Mouse (Mus musculus) MEL (cell line): ENCODE results near the gene S100pbp. TPM values are rescaled to one million over a fixed set of nuclear protein-coding genes. Genes with fewer than 3 reads are reported as not detected.
A peak's percentile ranks its signal among the peaks of the same experiment; 100 is the strongest.

Experiments used
- DNase-seq: peaks from one replicate; pipeline ENCODE4 v3.0.0; 2011; ENCODE audit warnings: low read depth, low spot score
- H3K27ac ChIP-seq: 2 replicates; pipeline ENCODE4 v1.5.1; 2012; ENCODE audit warnings: low read depth, mild to moderate bottlenecking, control low read depth, low read length, moderate library complexity; ENCODE audit not compliant: control insufficient read depth
- H3K27me3 ChIP-seq, 2 experiments: fragments of 150-350 bp in 1 of 2; sonication (generic) in 1 of 2; 2 replicates each; pipeline ENCODE4 v1.6.1; 2012; ENCODE audit warnings: low read length in 2 of 2, mild to moderate bottlenecking in 2 of 2, improper control_type of control experiment in 1 of 2, moderate library complexity in 1 of 2; ENCODE audit not compliant: insufficient read depth in 2 of 2, control insufficient read depth in 1 of 2
- H3K36me3 ChIP-seq, 2 experiments: 2 replicates each; pipeline ENCODE4 v1.6.1; 2012 to 2014; ENCODE audit warnings: low read length in 2 of 2, improper control_type of control experiment in 1 of 2, inconsistent platforms in 1 of 2, mild to moderate bottlenecking in 1 of 2; ENCODE audit not compliant: insufficient read depth in 2 of 2, control insufficient read depth in 1 of 2
- H3K4me1 ChIP-seq, 2 experiments: fragments of 150-350 bp in 1 of 2; sonication (generic) in 1 of 2; 2 replicates each; pipeline ENCODE4 v1.6.1; 2012; ENCODE audit warnings: low read length in 2 of 2, improper control_type of control experiment in 1 of 2, mild to moderate bottlenecking in 1 of 2; ENCODE audit not compliant: insufficient read depth in 2 of 2, control insufficient read depth in 1 of 2
- H3K4me3 ChIP-seq, 2 experiments: fragments of 150-350 bp in 1 of 2; sonication (generic) in 1 of 2; 2 replicates each; pipeline ENCODE4 v1.5.1; 2012; ENCODE audit warnings: low read depth in 2 of 2, low read length in 2 of 2, mild to moderate bottlenecking in 2 of 2, moderate library complexity in 2 of 2, control low read depth in 1 of 2, improper control_type of control experiment in 1 of 2; ENCODE audit not compliant: control insufficient read depth in 1 of 2, insufficient read depth in 1 of 2
- H3K79me2 ChIP-seq: 2 replicates; pipeline ENCODE4 v1.6.1; 2012; ENCODE audit warnings: mild to moderate bottlenecking, low read length, moderate library complexity; ENCODE audit not compliant: control insufficient read depth, poor library complexity, insufficient read depth
- H3K9ac ChIP-seq: 2 replicates; pipeline ENCODE4 v1.6.1; 2012; ENCODE audit warnings: low read depth, mild to moderate bottlenecking, control low read depth, low read length, moderate library complexity; ENCODE audit not compliant: control insufficient read depth, poor library complexity, severe bottlenecking
- H3K9me3 ChIP-seq: fragments of 150-350 bp; sonication (generic); replicated peaks from 2 replicates; pipeline ENCODE4 v1.6.1; 2012; ENCODE audit warnings: mild to moderate bottlenecking, low read length, improper control_type of control experiment, moderate library complexity; ENCODE audit not compliant: insufficient read depth
- BHLHE40 ChIP-seq: IDR thresholded peaks from 2 replicates; pipeline ENCODE4 v1.6.1; 2012; ENCODE audit warnings: low read depth, mild to moderate bottlenecking, inconsistent platforms, low read length, improper control_type of control experiment, borderline replicate concordance
- CHD2 ChIP-seq: IDR thresholded peaks from 2 replicates; pipeline ENCODE4 v1.6.1; 2011; ENCODE audit warnings: low read length, improper control_type of control experiment
- CTCF ChIP-seq, 3 experiments: IDR thresholded peaks in 2 of 3; conservative IDR thresholded peaks in 1 of 3; 2 replicates each; pipeline ENCODE4 v1.5.1; 2011 to 2012; ENCODE audit warnings: low read length in 3 of 3, low read depth in 2 of 3, mild to moderate bottlenecking in 2 of 3, improper control_type of control experiment in 1 of 3, inconsistent platforms in 1 of 3, mixed read lengths in 1 of 3, moderate library complexity in 1 of 3; ENCODE audit not compliant: control insufficient read depth in 1 of 3, insufficient read depth in 1 of 3, poor library complexity in 1 of 3, severe bottlenecking in 1 of 3
- ELF1 ChIP-seq: IDR thresholded peaks from 2 replicates; pipeline ENCODE4 v1.6.1; 2014; ENCODE audit warnings: low read depth, mild to moderate bottlenecking, inconsistent platforms, low read length, improper control_type of control experiment, moderate library complexity
- EP300 ChIP-seq, 2 experiments: IDR thresholded peaks; 2 replicates each; pipeline ENCODE4 v1.6.1; 2011; ENCODE audit warnings: improper control_type of control experiment in 2 of 2, low read length in 2 of 2, low read depth in 1 of 2, mild to moderate bottlenecking in 1 of 2
- GATA1 ChIP-seq: IDR thresholded peaks from 2 replicates; pipeline ENCODE4 v1.6.1; 2011; ENCODE audit warnings: low read depth, low read length, improper control_type of control experiment
- HCFC1 ChIP-seq: IDR thresholded peaks from 2 replicates; pipeline ENCODE4 v1.6.1; 2012; ENCODE audit warnings: low read depth, mild to moderate bottlenecking, inconsistent platforms, low read length, improper control_type of control experiment, moderate library complexity
- JUND ChIP-seq: IDR thresholded peaks from 2 replicates; pipeline ENCODE4 v1.6.1; 2011; ENCODE audit warnings: low read depth, mild to moderate bottlenecking, improper control_type of control experiment, low read length
- KAT2A ChIP-seq: conservative IDR thresholded peaks from 2 replicates; pipeline ENCODE4 v1.6.1; 2012; ENCODE audit warnings: low read depth, low read length, improper control_type of control experiment, inconsistent platforms
- MAFK ChIP-seq: IDR thresholded peaks from 2 replicates; pipeline ENCODE4 v1.6.1; 2011; ENCODE audit warnings: low read depth, mild to moderate bottlenecking, low read length, improper control_type of control experiment, borderline replicate concordance
- MAZ ChIP-seq: IDR thresholded peaks from 2 replicates; pipeline ENCODE4 v1.6.1; 2012; ENCODE audit warnings: low read depth, mild to moderate bottlenecking, inconsistent platforms, low read length, improper control_type of control experiment
- MYC ChIP-seq: IDR thresholded peaks from 2 replicates; pipeline ENCODE4 v1.6.1; 2011; ENCODE audit warnings: low read depth, mild to moderate bottlenecking, low read length, improper control_type of control experiment, moderate library complexity
- NELFE ChIP-seq: IDR thresholded peaks from 2 replicates; pipeline ENCODE4 v1.6.1; 2011; ENCODE audit warnings: low read depth, low read length, improper control_type of control experiment
- POLR2AphosphoS5 ChIP-seq: IDR thresholded peaks from 2 replicates; pipeline ENCODE4 v1.6.1; 2012; ENCODE audit warnings: low read depth, borderline replicate concordance, mild to moderate bottlenecking, inconsistent platforms, low read length, moderate library complexity, mixed read lengths
- RAD21 ChIP-seq: IDR thresholded peaks from 2 replicates; pipeline ENCODE4 v1.6.1; 2011; ENCODE audit warnings: mild to moderate bottlenecking, low read depth, low read length, improper control_type of control experiment
- RCOR1 ChIP-seq: IDR thresholded peaks from 2 replicates; pipeline ENCODE4 v1.6.1; 2012; ENCODE audit warnings: low read depth, mild to moderate bottlenecking, inconsistent platforms, low read length, improper control_type of control experiment
- SMC3 ChIP-seq: IDR thresholded peaks from 2 replicates; pipeline ENCODE4 v1.6.1; 2011; ENCODE audit warnings: low read depth, low read length, improper control_type of control experiment
- UBTF ChIP-seq: IDR thresholded peaks from 2 replicates; pipeline ENCODE4 v1.6.1; 2012; ENCODE audit warnings: low read depth, mild to moderate bottlenecking, inconsistent platforms, low read length, improper control_type of control experiment, moderate library complexity, borderline replicate concordance; ENCODE audit not compliant: insufficient read depth
- ZC3H11A ChIP-seq: IDR thresholded peaks from 2 replicates; pipeline ENCODE4 v1.6.1; 2012; ENCODE audit warnings: low read depth, mild to moderate bottlenecking, inconsistent platforms, low read length, improper control_type of control experiment
- ZKSCAN1 ChIP-seq: IDR thresholded peaks from 2 replicates; pipeline ENCODE4 v1.6.1; 2012; ENCODE audit warnings: low read depth, mild to moderate bottlenecking, inconsistent platforms, low read length, improper control_type of control experiment, moderate library complexity
- polyA plus RNA-seq, 2 experiments: library from polyadenylated mRNA; stranded (reverse) in 1 of 2; unstranded in 1 of 2; fragments of >175 nt in 1 of 2; fragments of >200 nt in 1 of 2; gene quantifications; 2 replicates each; pipeline versions ENCODE4 v1.2.1 to v1.2.4; 2012; ENCODE audit warnings: low replicate concordance in 2 of 2, low read depth in 1 of 2; ENCODE audit not compliant: insufficient read length in 2 of 2, insufficient read depth in 1 of 2, missing spikeins in 1 of 2
- total RNA-seq: library from RNA; depleted of rRNA; stranded (reverse); fragments of 300-350 nt; gene quantifications from 2 replicates; pipeline ENCODE4 v1.2.3, GENCODE M21; 2012

S100pbp gene
- total and polyA plus RNA-seq, 3 experiments, result 11.6 to 28.3 TPM; not detected in 1

DNA sequence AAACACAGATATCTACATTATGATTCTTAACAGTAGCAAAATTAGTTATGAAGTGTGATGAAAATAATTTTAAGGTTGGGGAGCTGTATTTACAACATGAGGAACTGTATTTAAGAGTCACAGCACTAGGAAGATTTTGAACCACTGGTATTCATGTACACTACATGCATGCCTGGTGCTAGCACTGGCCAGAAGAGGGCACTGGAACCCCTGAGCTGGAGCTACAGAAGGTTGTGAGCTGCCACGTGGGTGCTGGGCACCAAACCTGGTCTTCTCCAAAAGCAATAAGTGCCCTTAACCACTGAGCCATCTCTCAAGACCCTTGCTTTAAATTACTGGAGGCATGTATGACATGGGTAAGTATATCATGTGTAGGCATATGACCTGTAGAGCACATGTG lies 17.0 kb downstream of the S100pbp start:
- TF ChIP-seq RAD21 (peak; percentile 26), CTCF (IDR thresholded peaks at IDR 0.05 in 2 of 3, conservative IDR thresholded peaks at IDR 0.05 in 1 of 3; ENCODE audit: control insufficient read depth in 1 of 3, insufficient read depth in 1 of 3, low read depth in 2 of 3, low read length in 3 of 3, poor library complexity in 1 of 3, severe bottlenecking in 1 of 3) (peak; percentile 28 to 62 (median 54)), POLR2AphosphoS5 (no peak), BHLHE40 (no peak), SMC3 (peak; percentile 41)
- H3K9me3 ChIP-seq, result no peaks in the 10 kb centered on the region
- H3K27ac ChIP-seq, result no peak overlapping the region
- H3K9ac ChIP-seq, result no peak overlapping the region
- no peaks in the 10 kb centered on the region for H3K4me1 ChIP-seq
- no peak overlapping the region for H3K4me3 ChIP-seq
- no peaks in the 10 kb centered on the region for H3K27me3 ChIP-seq
- peak; percentile 47 for DNase-seq
- peaks cover 0 to 11% of the 10 kb centered on the region in 2 experiments; a peak in 2 of 4 replicates for H3K36me3 ChIP-seq
- no peaks in the 10 kb centered on the region for H3K79me2 ChIP-seq

DNA sequence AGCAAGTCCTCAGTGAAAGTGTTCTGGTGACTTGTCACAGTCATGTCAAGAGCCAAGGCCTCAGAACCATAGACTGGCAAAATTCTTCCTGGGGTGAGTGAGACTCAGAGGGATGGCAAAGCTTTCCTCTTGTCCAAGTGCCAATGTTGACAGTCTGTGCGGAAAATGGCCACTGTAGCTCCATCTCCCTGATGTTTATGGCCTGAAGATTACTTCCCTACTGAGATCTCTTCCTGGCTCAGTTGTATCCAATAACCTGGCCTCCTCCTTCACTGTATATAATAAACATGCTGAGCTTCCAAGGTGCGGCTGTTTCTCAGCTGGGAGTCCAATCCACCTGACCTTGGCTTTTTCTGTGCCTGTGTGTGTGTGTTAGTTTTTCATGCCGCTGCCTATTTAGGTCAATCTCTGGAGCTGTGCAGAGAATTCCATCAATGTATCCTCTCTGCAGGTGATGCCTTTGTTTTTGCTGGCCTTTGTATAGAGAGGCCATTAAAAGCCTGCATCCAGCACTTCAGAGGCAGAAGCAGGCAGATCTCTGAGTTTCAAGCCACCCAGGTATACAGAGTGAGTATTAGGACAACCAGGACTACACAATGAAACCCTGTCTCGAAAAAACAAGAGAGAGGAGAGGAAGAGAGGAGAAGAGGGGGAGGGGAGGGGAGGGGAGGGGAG lies 27.8 kb downstream of the S100pbp start:
- Histone ChIP-seq H3K27ac (no peak overlapping the region), H3K9me3 (no peaks in the 10 kb centered on the region), H3K4me3 (no peak overlapping the region), H3K27me3 (no peaks in the 10 kb centered on the region), H3K9ac (no peak overlapping the region), H3K79me2 (no peaks in the 10 kb centered on the region), H3K36me3 (peaks cover 11 to 13% of the 10 kb centered on the region in 2 experiments), H3K4me1 (peaks cover 5 to 14% of the 10 kb centered on the region in 2 experiments; a peak in 3 of 4 replicates)
- no peak for DNase-seq
- no peak for TF ChIP-seq BHLHE40

DNA sequence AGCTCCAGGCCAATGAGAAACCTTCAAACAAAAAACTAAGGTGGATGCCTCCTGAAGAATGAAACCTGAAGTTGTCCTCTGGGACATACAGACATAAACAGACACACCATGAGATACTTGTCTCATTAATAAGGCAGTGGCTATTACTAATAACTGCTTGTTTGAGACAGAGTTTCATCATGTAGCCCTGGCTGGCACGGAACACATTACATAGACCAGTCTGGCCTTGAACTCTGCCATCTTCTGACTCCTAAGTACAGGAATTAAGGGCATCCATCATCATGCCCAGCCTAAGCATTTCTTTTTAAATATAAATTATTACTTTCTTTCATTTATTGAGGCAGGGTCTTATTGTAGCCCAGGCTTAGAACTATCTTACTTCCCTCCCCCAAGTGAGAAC lies 28.5 kb downstream of the S100pbp start:
- Histone ChIP-seq H3K27me3 (no peaks in the 10 kb centered on the region), H3K9me3 (no peaks in the 10 kb centered on the region), H3K36me3 (peaks cover 13 to 14% of the 10 kb centered on the region in 2 experiments), H3K79me2 (no peaks in the 10 kb centered on the region), H3K4me1 (peaks cover 5 to 16% of the 10 kb centered on the region in 2 experiments; a peak in 3 of 4 replicates), H3K27ac (no peak overlapping the region), H3K9ac (no peak overlapping the region), H3K4me3 (no peak overlapping the region)
- no peak for TF ChIP-seq GATA1
- no peak for TF ChIP-seq ZC3H11A
- TF ChIP-seq JUND, result no peak
- TF ChIP-seq HCFC1, result no peak
- TF ChIP-seq MYC, result no peak
- TF ChIP-seq EP300 (IDR thresholded peaks at IDR 0.05; ENCODE audit: low read depth in 1 of 2, low read length in 2 of 2), result no peak
- no peak for TF ChIP-seq NELFE
- no peak for TF ChIP-seq KAT2A
- TF ChIP-seq ZKSCAN1, result no peak
- TF ChIP-seq MAZ, result no peak
- no peak for TF ChIP-seq ELF1
- no peak for TF ChIP-seq RCOR1
- no peak for TF ChIP-seq MAFK
- TF ChIP-seq CHD2, result no peak
- no peak for TF ChIP-seq POLR2AphosphoS5
- TF ChIP-seq CTCF (IDR thresholded peaks at IDR 0.05 in 2 of 3, conservative IDR thresholded peaks at IDR 0.05 in 1 of 3; ENCODE audit: control insufficient read depth in 1 of 3, insufficient read depth in 1 of 3, low read depth in 2 of 3, low read length in 3 of 3, poor library complexity in 1 of 3, severe bottlenecking in 1 of 3), result no peak
- no peak for TF ChIP-seq UBTF
- no peak for DNase-seq
